Mouse (Mus musculus): Measurements from ENCODE around the gene Rnf208.
"Not testable (repeated sequence)": the region's sequence is repeated elsewhere in the genome, so short reads cannot be mapped to it uniquely, and the experiment has no call there.

The Rnf208 gene

GRCm38 (mm10) chr2:25246183-25247072 lies 4.4 kb downstream of the Rnf208 start, which contains the start of gene AL732309.1:
Gene AL732309.1, minus strand, starts transcription at chr2:25246863.
- DNase-seq (ENCODE audit: low read depth, low spot score): peak; percentile 43

- DNase-seq (ENCODE audit: low read depth, low spot score): no peak
Observed at GRCm38 (mm10) chr2:25252331-25252730, 10.3 kb downstream of the Rnf208 start.

GRCm38 (mm10) chr2:25255284-25255779 lies 13.3 kb downstream of the Rnf208 start, which contains the start of gene Tmem203:
Gene Tmem203, plus strand, starts transcription at chr2:25255439.
- peak; percentile 96 for DNase-seq (ENCODE audit: low read depth, low spot score)

- peak; percentile 89 for DNase-seq (ENCODE audit: low read depth, low spot score)
Observed at GRCm38 (mm10) chr2:25256443-25257109, 14.5 kb downstream of the Rnf208 start.

- DNase-seq (ENCODE audit: low read depth, low spot score): not testable (repeated sequence)
Observed at GRCm38 (mm10) chr2:25257250-25257649, 15.2 kb downstream of the Rnf208 start.

- DNase-seq (ENCODE audit: low read depth, low spot score): peak; percentile 77
Observed at GRCm38 (mm10) chr2:25258887-25259286, 16.8 kb downstream of the Rnf208 start.

GRCm38 (mm10) chr2:25261870-25262269 lies 19.8 kb downstream of the Rnf208 start:
- no peak for DNase-seq (ENCODE audit: low read depth, low spot score)

- DNase-seq (ENCODE audit: low read depth, low spot score): peak; percentile 100
Observed at GRCm38 (mm10) chr2:25262291-25262767, 20.3 kb downstream of the Rnf208 start, which contains the start of gene Tprn. Gene Tprn, plus strand, starts transcription at chr2:25262618.

GRCm38 (mm10) chr2:25262795-25263622 lies 21.0 kb downstream of the Rnf208 start:
- DNase-seq (ENCODE audit: low read depth, low spot score): no peak

GRCm38 (mm10) chr2:25263623-25264285 lies 21.7 kb downstream of the Rnf208 start:
- DNase-seq (ENCODE audit: low read depth, low spot score): no peak

GRCm38 (mm10) chr2:25264286-25264660 lies 22.2 kb downstream of the Rnf208 start:
- DNase-seq (ENCODE audit: low read depth, low spot score): no peak

- no peak for DNase-seq (ENCODE audit: low read depth, low spot score)
Observed at GRCm38 (mm10) chr2:25264851-25265250, 22.8 kb downstream of the Rnf208 start.

GRCm38 (mm10) chr2:25265897-25266656 lies 24.0 kb downstream of the Rnf208 start:
- DNase-seq (ENCODE audit: low read depth, low spot score): no peak

- DNase-seq (ENCODE audit: low read depth, low spot score): no peak
Observed at GRCm38 (mm10) chr2:25266720-25267119, 24.7 kb downstream of the Rnf208 start.

- DNase-seq (ENCODE audit: low read depth, low spot score): no peak
Observed at GRCm38 (mm10) chr2:25267241-25267640, 25.2 kb downstream of the Rnf208 start.

- no peak for DNase-seq (ENCODE audit: low read depth, low spot score)
Observed at GRCm38 (mm10) chr2:25267746-25268309, 25.8 kb downstream of the Rnf208 start.

GRCm38 (mm10) chr2:25271827-25272511 lies 29.9 kb downstream of the Rnf208 start, which contains the start of the genes Ssna1 and Anapc2:
Gene Ssna1, minus strand, starts transcription at chr2:25272438.
Gene Anapc2, plus strand, starts transcription at chr2:25272478.
- peak; percentile 97 for DNase-seq (ENCODE audit: low read depth, low spot score)

GRCm38 (mm10) chr2:25272515-25272914 lies 30.5 kb downstream of the Rnf208 start:
- no peak for DNase-seq (ENCODE audit: low read depth, low spot score)

GRCm38 (mm10) chr2:25273010-25273409 lies 31.0 kb downstream of the Rnf208 start:
- no peak for DNase-seq (ENCODE audit: low read depth, low spot score)

Data from R1 (cell line).